Mouse (Mus musculus): Measurements from ENCODE around the gene Slfn5.
A peak's percentile ranks its signal among the peaks of the same experiment; 100 is the strongest.
"Not testable (repeated sequence)": the region's sequence is repeated elsewhere in the genome, so short reads cannot be mapped to it uniquely, and the experiment has no call there.

The Slfn5 gene

DNA sequence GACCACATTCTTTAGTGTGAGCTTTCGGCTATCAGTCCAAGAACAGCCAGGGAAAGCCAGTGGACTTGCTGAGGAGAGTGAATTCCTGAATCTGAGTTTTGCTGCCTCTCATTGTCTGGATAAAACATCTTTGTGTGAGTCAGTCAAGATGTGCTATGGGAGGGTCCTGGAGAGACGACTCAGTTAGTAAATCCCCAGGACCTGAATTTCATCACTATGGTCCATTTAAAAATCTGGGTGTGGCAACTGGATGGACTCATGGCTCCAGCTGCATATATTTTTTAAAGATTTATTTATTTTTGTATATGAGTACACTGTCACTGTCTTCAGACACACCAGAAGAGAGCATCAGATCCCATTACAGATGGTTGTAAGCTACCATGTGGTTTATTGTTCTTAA lies 5.5 kb upstream of the Slfn5 start:
- DNase-seq (ENCODE audit: low spot score): no peak

DNA sequence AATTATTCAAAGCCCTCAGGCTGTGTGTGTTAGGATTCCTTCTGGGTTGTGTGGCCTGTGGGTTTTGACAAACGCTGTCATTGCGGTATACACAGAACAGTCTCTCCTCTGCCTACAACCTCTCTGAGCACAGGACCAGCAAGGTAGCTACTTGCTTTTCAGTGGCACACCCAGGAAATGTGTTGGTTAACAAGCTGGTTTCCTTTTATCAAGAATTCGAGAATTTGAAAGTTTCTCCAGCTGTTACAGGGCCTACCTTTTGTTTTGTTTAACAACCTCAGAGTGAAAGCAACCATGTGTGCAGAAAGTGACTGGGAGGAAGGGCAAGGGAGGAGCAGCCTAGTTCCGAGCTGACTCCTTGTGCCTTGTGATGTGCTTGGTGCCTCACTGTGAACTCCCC lies 3.7 kb upstream of the Slfn5 start:
- no peak for DNase-seq (ENCODE audit: low spot score)

- DNase-seq (ENCODE audit: low spot score): no peak
These were observed 2.1 kb upstream of the Slfn5 start for GRCm38 (mm10) chr11:82949036-82949435.

DNA sequence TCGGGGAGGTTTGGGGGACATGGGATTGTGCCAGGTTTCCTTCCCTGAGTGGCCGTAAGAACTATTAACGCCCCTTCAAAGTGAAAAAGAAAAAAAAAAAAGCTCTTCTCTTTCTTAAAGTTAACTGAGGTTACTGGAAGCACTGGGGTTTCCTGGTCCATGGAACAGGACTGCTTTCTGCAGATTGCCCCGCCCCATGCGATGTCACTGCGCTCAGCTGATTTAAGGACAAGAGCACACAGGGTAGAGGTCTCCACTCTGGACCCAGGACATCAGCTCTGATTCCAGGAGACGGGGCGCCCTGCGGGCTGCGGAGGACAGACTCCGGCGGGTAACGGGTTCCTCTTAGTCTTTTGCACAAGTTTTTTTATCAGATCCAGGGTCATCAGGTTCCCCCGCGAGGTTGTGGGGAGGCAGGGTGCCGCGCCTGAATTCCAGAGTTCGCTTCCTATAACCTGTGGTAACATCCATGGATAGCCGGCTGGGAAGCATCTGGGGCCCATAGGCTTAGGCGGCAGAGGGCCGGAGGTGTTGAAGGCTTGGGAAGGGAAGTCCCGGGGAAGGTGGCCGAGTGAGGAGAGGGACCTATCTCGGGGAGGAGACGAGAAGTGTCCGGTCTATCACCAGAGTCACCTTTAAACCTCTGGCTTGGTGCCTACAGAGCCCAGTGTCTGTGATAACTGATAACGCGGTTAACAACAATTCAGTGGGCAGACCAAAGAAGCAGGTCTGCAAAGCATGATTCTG lies 889 bp downstream of the Slfn5 start:
- DNase-seq (ENCODE audit: low spot score): peak; percentile 29

GRCm38 (mm10) chr11:82952612-82953542 lies 1.7 kb downstream of the Slfn5 start:
- DNase-seq (ENCODE audit: low spot score): no peak

GRCm38 (mm10) chr11:82954631-82955030 lies 3.5 kb downstream of the Slfn5 start:
- no peak for DNase-seq (ENCODE audit: low spot score)

GRCm38 (mm10) chr11:82956925-82957324 lies 5.8 kb downstream of the Slfn5 start:
- DNase-seq (ENCODE audit: low spot score): no peak

DNA sequence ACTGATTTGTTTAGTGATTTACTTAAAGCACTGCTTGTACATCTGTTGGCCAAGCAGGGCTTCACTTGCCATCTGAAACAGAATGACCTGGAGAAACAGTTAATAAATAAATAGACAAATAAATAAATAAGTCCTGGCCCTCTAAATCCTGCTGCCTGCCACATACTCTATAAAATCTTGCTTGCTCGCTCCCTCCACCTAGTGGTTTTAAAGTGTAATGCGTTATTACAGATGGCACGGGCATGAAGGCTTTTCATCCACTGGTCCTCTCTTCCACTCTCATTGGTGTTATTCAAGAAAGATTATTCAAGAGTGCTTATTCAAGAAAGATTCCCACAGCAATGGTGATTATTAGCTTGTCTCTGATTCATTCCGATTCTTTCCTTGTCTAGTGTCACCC lies 8.5 kb downstream of the Slfn5 start:
- DNase-seq (ENCODE audit: low spot score): no peak

DNA sequence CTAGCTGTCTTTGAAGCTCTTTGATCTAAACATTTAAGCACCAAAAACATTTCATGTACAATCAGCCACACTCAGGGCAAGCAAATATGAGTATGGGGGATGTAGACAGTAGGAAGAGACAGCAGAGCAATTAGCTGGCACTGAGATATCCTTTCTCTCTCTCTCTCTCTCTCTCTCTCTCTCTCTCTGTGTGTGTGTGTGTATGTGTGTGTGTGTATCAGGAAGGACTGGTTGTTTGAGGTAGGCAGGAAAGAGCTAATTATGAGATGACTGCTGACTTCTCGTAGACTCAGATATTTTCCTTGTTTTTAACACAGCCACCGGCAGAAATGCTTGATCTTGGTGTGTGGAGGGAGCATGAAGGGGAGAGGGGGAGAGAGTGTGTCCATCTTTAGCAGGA lies 10.6 kb downstream of the Slfn5 start:
- no peak for DNase-seq (ENCODE audit: low spot score)

- DNase-seq (ENCODE audit: low spot score): no peak
These were observed 11.1 kb downstream of the Slfn5 start for GRCm38 (mm10) chr11:82962215-82962614.

- peak; percentile 48 for DNase-seq (ENCODE audit: low spot score)
These were observed 19.8 kb downstream of the Slfn5 start for GRCm38 (mm10) chr11:82970712-82971589.

GRCm38 (mm10) chr11:82971590-82971974 lies 20.4 kb downstream of the Slfn5 start:
- no peak for DNase-seq (ENCODE audit: low spot score)

DNA sequence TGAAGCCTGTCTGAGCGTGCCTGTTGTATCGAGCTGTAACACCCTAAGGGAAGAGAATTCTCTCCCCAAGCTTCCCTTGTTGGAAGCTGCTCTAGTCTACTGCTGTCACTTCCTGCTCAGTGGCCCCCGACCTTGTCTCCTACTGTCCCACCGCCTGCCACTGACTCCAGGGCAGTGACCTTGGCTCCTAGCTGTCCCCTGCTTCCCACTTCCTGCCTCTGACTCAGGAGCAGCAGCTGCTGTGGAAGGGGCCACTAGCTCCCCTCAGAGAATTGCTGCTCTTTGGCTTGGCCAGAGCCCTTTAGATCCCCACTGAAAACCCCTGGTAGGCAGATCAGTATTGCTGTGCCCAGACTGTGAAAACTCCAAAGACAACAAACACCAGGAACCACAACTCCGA lies 22.8 kb downstream of the Slfn5 start:
- DNase-seq (ENCODE audit: low spot score): no peak

- DNase-seq (ENCODE audit: low spot score): not testable (repeated sequence)
These were observed 31.3 kb downstream of the Slfn5 start for GRCm38 (mm10) chr11:82982409-82982808.

GRCm38 (mm10) chr11:82983193-82983592 lies 32.0 kb downstream of the Slfn5 start:
- no peak for DNase-seq (ENCODE audit: low spot score)

DNA sequence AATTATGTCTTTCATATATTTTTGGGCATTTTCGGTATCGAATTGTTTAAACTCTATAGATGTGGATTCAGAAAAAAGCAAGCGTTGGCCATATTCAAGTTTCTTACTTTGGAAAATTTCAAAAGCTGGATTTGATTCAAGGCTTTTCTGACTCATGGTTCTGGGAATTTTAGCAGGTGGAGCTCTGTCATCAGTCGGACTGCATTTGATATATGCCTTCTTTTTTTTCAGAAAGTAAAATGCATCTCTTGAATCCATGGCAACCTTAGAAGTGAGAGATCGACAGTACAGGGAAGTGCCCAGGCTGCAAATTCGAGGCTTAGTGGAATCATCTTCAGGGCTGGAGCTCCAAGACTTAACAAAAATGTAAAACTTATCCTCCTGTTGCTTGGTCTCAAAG lies 36.5 kb downstream of the Slfn5 start:
- no peak for DNase-seq (ENCODE audit: low spot score)

DNA sequence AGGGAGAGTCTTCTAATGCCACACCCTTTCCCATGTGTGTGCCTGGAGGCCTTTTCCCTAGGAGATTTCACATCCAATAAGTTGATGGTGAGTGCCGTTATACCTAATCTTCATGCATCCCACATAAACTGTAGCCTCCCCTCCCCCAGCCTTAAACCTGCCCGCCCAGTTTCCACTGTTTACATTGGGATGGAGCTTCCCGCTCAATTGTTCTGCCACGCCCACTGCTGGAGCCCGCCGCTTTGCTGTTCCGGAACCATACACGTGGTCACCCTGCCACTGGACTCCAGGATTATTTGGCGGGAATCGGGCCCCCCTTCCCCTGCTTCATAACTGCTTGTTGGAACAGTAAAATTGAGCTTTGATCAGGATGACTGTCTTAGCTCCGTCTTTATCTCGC lies 38.2 kb downstream of the Slfn5 start:
- DNase-seq (ENCODE audit: low spot score): no peak

DNA sequence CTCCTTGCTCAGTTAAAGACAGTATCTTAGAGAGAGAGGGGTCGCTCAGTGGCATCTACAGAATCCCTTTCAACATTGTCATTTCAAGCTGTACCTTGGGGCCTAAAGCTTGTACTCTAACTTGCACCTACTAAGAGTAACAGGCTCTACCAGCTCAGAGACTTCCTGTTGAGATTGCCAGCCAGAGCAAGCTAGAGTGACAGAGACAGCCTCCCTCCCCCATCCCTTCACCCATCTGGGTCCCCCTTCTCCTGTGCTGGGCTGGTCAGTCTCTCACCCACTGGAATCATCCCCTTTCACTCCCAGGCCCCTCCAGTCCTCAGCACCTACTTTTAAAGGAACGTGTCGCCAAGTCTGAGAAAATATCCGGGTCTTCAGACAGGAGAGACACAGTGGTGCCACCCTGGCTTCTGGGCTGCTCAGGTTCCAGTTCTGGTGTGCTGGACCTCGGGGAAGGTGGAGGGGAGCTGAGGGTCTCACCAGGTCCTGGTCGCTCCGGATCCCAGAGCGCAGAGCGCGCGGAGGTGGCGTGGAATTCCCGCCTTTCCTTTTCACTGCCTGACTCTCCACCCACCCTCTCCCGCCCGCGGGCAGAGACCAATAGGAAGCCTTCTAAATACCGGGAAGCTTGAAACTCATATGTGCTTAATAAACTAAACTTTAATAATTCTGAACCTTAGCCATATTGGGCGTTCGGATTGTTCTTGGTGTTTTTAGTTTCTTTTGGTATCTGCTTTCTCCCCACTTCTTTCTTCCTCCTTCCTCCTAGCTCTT lies 39.6 kb downstream of the Slfn5 start:
- peak; percentile 41 for DNase-seq (ENCODE audit: low spot score)

DNA sequence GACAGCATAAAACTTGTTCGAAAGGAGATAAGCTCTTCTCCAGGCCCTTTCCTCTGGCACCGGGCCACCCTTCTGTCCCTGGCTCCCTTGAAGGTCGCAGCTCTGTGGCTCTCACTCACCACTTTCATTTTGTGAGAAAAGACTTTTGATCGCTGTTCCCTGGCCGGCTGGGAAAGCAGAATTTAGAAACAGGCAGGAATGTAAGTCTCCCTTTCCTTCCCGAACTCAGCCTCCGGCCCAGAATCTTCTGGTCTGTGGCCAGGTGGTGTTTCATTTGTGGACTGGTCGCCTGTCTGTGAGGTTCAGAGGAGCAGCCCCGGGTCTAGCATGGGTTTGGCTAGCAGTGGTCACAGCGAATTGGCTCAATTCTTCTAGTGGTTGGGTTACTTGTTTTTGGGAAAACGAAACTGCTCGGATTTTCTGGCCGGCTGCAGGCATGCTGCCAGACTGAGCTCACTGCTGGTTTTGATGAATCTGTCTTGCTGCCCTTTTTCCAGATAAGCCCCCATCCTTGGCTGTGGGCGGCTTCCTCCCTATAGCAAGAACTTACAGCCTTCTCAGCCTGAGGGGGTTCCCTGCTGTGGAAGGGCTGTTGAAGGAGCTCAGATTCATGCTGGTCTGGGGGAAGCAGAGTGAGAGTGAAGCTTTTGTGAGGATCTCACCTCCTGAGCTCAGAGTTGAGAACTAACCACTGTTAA lies 40.5 kb downstream of the Slfn5 start, which contains the start of gene Slfn9:
TSS of gene Slfn9 (minus strand) at position 362 of the 698 bp plus-strand sequence.
- peak; percentile 63 for DNase-seq (ENCODE audit: low spot score)

DNA sequence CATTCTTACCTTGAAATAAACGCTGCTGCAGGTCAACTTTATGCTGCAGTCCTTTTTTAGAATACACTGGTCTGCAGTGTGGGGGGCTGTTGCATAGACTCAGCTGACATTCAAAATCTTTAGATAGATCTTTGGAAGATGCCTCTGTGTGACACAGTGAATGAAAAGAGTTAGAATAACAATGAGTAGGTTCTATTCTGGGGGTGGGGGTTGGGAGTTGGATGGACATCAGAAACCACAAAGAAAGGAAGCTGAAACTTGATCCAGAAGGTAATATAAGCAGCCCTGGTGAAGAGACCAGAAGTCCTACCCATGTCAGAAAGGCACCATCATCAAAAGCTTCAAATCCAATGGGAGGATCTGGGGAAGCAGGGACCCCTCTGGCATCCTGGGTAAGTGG lies 62.2 kb downstream of the Slfn5 start:
- no peak for DNase-seq (ENCODE audit: low spot score)

Measured in ovary, postnatal 36 days (tissue).